Mouse (Mus musculus) intestine, embryonic 16.5 days (tissue): Measurements from ENCODE around the gene Coa7. TPM values are rescaled to one million over a fixed set of nuclear protein-coding genes. Genes with fewer than 3 reads are reported as not detected.

Experiments
- ATAC-seq: fragments of 200-750 bp; cut with Nextera tagmentation; 2 replicates; pipeline ENCODE4 v1.8.0; 2017; ENCODE audit warnings: moderate TSS enrichment, moderate library complexity
- H3K27ac ChIP-seq: fragments of 300-500 bp; sonication (generic); 2 replicates; pipeline ENCODE4 v1.5.1; 2014; ENCODE audit warnings: mild to moderate bottlenecking, low read length
- H3K27me3 ChIP-seq: fragments of 300-500 bp; sonication (generic); replicated peaks from 2 replicates; pipeline ENCODE4 v1.6.1; 2014; ENCODE audit warnings: low read length, control low read depth, mixed read lengths; ENCODE audit not compliant: control insufficient read depth, insufficient read depth
- H3K36me3 ChIP-seq: fragments of 300-500 bp; sonication (generic); 2 replicates; pipeline ENCODE4 v1.6.1; 2014; ENCODE audit warnings: low read length, control low read depth; ENCODE audit not compliant: control insufficient read depth, insufficient read depth
- H3K4me1 ChIP-seq: fragments of 300-500 bp; sonication (generic); 2 replicates; pipeline ENCODE4 v1.6.1; 2014; ENCODE audit warnings: low read length, control low read depth, mixed read lengths; ENCODE audit not compliant: control insufficient read depth, insufficient read depth
- H3K4me2 ChIP-seq: fragments of 300-500 bp; sonication (generic); 2 replicates; pipeline ENCODE4 v1.6.1; 2014; ENCODE audit warnings: low read depth, low read length, control low read depth
- H3K4me3 ChIP-seq: fragments of 300-500 bp; sonication (generic); 2 replicates; pipeline ENCODE4 v1.5.1; 2014; ENCODE audit warnings: mild to moderate bottlenecking, low read length
- H3K9ac ChIP-seq: fragments of 300-500 bp; sonication (generic); 2 replicates; pipeline ENCODE4 v1.6.1; 2014; ENCODE audit warnings: low read depth, low read length
- H3K9me3 ChIP-seq: fragments of 300-500 bp; sonication (generic); 2 replicates; pipeline ENCODE4 v1.6.1; 2016; ENCODE audit warnings: low read length, control low read depth; ENCODE audit not compliant: control insufficient read depth
- WGBS: fragments of 180-500 bp; shearing (Covaris S2); extraction: QIAGEN DNeasy Blood & Tissue Kit; methylation state at CpG from one replicate; pipeline ENCODE4 v1.1.7; 2014; 5-methylcytosine and 5-hydroxymethylcytosine counted together
- polyA plus RNA-seq: library from polyadenylated mRNA; unstranded; fragments of >200 nt; fragmentation: Nextera tagmentation; extraction: Ambion mirVana; gene quantifications from 2 replicates; pipeline ENCODE4 v1.2.1, GENCODE M21; 2015

The Coa7 gene
- polyA plus RNA-seq, 1 experiment from 2014 or later, result 68.5 TPM

DNA sequence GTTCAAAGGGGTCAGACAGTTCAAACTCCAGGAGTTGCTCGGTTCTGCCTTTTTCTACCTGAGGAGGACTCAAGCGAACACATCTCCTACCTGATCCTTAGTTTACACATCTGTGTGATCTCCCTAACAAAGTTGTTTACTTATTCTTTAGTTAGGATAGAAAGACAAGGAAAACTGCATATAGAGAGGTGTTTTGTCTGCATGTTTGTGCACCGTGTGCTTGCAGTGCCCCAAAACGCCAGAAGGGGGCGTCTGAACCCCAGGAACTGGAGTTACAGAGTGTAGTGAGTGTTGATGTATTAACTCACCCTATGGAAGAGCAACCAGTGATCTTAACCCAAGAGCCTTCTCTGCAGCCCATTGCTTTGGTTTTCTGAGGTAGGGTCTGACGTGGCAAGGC is 8.2 kb upstream of the Coa7 start:
- Histone ChIP-seq H3K9me3 (peaks cover 3% of the 10 kb centered on the region; the same call in 1 of the 2 replicates), H3K4me2 (no peak overlapping the region), H3K9ac (no peak overlapping the region), H3K27me3 (no peaks in the 10 kb centered on the region), H3K4me3 (no peak overlapping the region), H3K36me3 (no peaks in the 10 kb centered on the region), H3K27ac (no peak overlapping the region), H3K4me1 (peaks cover 3% of the 10 kb centered on the region; the same call in 1 of the 2 replicates)
- WGBS, result 75% methylated on average over 6 of the region's 6 CpGs
- no peak for ATAC-seq

DNA sequence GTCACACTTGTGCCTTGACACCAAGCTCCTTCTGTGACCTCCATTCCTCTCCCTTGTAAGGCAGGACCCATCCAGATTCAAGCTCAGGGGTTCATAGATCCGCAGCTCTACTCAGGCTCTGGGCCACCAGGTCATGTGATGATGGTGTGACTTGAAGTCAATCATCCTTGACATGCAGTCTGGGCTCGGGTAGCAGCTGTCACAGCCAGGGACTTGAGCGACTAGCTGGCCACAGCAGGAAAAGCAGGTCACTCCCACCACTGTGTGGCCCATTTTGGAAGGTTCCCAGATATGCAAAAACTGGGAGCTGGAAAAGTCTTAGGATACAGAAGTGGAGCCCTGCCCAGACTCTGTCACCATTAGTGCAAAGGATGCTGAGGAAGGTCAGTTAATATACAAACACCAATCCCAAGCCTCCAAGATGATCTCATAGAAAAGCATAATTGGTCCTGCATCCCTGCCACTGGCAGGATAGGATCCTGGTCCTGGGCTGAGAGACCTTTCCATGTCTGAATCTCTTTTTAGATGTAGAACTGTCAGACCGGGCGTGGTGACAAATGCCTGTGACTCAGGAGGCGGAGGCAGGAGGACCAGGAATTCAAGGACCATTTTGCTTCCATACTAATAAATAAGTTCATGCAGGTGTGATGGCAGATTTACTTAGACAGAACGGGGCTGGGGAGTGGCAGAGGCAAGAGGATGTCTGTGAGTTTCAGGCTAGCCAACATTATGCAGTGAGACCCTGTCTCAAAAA is 7.1 kb upstream of the Coa7 start:
- no peak overlapping the region for H3K9ac ChIP-seq
- H3K4me2 ChIP-seq, result no peak overlapping the region
- 78% methylated on average over 7 of the region's 7 CpGs for WGBS
- peaks cover 3% of the 10 kb centered on the region; the same call in 1 of the 2 replicates for H3K9me3 ChIP-seq
- no peaks in the 10 kb centered on the region for H3K27me3 ChIP-seq
- no peak overlapping the region for H3K27ac ChIP-seq
- H3K4me3 ChIP-seq, result no peak overlapping the region
- ATAC-seq, result no peak
- no peaks in the 10 kb centered on the region for H3K36me3 ChIP-seq
- peaks cover 3% of the 10 kb centered on the region; the same call in 1 of the 2 replicates for H3K4me1 ChIP-seq

DNA sequence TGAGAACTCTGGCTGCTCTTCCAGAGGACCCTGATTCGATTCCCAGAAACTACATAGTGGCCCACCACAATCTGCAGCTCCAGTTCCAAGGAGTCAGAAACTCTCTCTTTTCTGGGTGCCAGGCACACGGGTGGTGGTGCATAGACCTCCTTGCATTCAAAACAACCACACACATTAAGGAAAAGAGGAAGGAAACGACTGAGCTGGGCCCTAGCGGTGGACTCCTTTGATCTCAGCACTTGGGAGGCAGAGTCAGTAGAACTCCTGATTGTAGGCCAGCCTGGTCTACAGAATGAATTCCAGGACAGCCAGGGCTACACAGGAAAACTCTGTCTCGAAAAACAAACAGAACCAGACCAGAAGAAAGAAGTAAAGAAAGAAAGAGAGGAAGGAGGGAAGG is 4.4 kb upstream of the Coa7 start:
- no peaks in the 10 kb centered on the region for H3K36me3 ChIP-seq
- WGBS, result 64% methylated on average over 5 of the region's 5 CpGs
- H3K4me1 ChIP-seq, result peaks cover 8% of the 10 kb centered on the region
- H3K27me3 ChIP-seq, result no peaks in the 10 kb centered on the region
- no peak overlapping the region for H3K9ac ChIP-seq
- peaks cover 3% of the 10 kb centered on the region; the same call in 1 of the 2 replicates for H3K9me3 ChIP-seq
- no peak for ATAC-seq
- no peak overlapping the region for H3K4me2 ChIP-seq
- H3K4me3 ChIP-seq, result no peak overlapping the region
- no peak overlapping the region for H3K27ac ChIP-seq

DNA sequence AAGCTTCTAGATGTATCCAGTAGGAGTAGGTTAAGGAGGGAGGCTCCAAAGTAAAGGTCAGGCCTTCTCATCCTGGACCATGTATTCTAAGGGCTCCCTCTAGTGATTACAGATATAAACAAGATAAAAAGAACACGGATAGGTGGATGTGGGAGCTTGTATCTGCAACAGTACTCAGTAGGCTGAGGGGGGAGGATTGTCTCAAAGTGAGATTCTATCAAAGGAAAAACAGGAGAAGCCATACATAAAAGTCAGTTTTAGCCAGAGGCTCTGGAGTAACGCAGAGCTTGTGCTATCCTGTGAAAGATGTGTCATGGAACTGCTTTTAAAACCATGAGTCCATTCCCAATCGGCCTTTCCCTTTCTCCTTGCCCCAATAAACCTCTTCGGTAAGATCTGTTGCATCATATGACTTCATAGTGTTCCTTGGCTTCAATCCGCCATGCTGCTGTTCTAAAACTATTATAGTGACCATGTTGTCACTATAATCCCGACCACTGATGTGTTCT is 815 bp upstream of the Coa7 start:
- Histone ChIP-seq H3K4me1 (peaks cover 9% of the 10 kb centered on the region; the same call in 1 of the 2 replicates), H3K9me3 (no peaks in the 10 kb centered on the region), H3K9ac (peak overlapping the region; percentile 70), H3K27me3 (no peaks in the 10 kb centered on the region), H3K4me3 (peak overlapping the region; percentile 75), H3K27ac (peak overlapping the region; percentile 89), H3K36me3 (no peaks in the 10 kb centered on the region), H3K4me2 (peak overlapping the region; percentile 54)
- 32% methylated on average over 6 of the region's 6 CpGs for WGBS
- ATAC-seq, result no peak

DNA sequence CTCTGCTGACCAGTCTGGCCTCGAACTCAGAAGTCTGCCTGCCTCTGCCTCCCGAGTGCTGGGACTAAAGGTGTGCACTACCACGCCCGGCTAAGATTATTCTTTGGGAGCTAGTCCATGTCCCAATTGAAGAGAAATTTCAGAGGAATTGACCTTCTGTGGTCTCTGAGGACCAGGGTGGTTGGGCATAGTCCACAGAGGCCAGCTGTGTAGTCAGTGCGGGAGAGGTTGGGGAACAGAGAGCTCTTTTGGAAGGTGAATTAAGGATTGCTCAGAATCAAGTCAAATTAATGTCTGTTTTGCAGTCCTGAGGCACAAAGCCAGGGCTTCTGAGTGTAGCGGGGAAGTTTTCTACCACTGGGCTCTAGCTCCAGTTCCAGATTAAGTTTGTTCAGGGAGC is 1.9 kb downstream of the Coa7 start:
- no peaks in the 10 kb centered on the region for H3K27me3 ChIP-seq
- no peak overlapping the region for H3K4me3 ChIP-seq
- 92% methylated on average over 6 of the region's 6 CpGs for WGBS
- no peak overlapping the region for H3K4me2 ChIP-seq
- H3K36me3 ChIP-seq, result no peaks in the 10 kb centered on the region
- no peak for ATAC-seq
- no peak overlapping the region for H3K9ac ChIP-seq
- no peaks in the 10 kb centered on the region for H3K9me3 ChIP-seq
- H3K27ac ChIP-seq, result peak overlapping the region; percentile 20; the same call in 1 of the 2 replicates
- H3K4me1 ChIP-seq, result peaks cover 9% of the 10 kb centered on the region; the same call in 1 of the 2 replicates

DNA sequence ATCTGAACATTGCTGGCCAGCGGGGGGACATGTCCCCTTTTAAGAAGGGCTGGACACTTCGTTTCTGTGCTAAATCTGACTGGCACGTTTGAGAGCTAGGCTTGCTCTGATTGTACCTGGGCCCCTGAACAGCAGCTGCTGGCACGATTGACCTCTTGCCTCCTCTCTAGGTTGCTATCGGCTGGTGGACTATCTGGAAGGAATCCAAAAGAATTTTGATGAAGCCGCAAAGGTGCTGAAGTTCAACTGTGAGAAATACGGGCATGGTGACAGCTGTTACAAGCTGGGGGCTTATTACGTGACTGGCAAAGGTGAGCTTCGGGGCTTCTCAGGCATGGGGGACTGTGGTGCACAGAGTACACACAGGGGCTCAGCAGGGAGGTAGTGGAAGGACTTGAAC is 4.1 kb downstream of the Coa7 start:
- Histone ChIP-seq H3K9me3 (no peaks in the 10 kb centered on the region), H3K27me3 (no peaks in the 10 kb centered on the region), H3K9ac (0 out of 2 replicates have a peak overlapping the region, but pooled peaks have one; percentile 20), H3K27ac (peak overlapping the region; percentile 77), H3K4me3 (no peak overlapping the region), H3K4me2 (0 out of 2 replicates have a peak overlapping the region, but pooled peaks have one; percentile 0), H3K4me1 (peaks cover 8% of the 10 kb centered on the region; the same call in 1 of the 2 replicates), H3K36me3 (no peaks in the 10 kb centered on the region)
- WGBS, result 69% methylated on average over 9 of the region's 9 CpGs
- ATAC-seq, result peak; percentile 34

DNA sequence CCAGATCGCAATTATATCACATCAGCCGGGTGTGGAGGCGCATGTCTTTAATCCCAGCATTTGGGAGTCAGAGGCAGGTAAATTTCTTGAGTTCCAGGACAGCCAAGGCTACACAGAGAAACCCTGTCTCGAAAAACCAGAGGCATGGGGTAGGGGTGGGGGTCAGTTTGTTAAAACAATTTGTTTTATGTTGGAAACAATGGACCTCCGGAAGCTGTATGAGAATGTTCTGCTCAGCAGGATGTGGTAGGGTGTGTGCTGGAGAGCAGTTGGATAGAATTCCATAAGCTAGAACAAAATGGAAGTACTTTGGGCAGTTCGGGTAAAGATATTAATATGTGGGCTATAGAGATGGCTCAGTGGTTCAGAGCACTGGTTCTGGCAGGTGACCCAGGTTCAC is 7.5 kb downstream of the Coa7 start:
- H3K9ac ChIP-seq, result no peak overlapping the region
- H3K36me3 ChIP-seq, result 0 out of 2 replicates have a peak, but pooled peaks cover 6% of the 10 kb centered on the region
- 85% methylated on average over 6 of the region's 6 CpGs for WGBS
- H3K4me3 ChIP-seq, result no peak overlapping the region
- H3K4me2 ChIP-seq, result no peak overlapping the region
- no peak for ATAC-seq
- H3K27me3 ChIP-seq, result no peaks in the 10 kb centered on the region
- H3K9me3 ChIP-seq, result no peaks in the 10 kb centered on the region
- H3K4me1 ChIP-seq, result 0 out of 2 replicates have a peak, but pooled peaks cover 7% of the 10 kb centered on the region
- no peak overlapping the region for H3K27ac ChIP-seq

DNA sequence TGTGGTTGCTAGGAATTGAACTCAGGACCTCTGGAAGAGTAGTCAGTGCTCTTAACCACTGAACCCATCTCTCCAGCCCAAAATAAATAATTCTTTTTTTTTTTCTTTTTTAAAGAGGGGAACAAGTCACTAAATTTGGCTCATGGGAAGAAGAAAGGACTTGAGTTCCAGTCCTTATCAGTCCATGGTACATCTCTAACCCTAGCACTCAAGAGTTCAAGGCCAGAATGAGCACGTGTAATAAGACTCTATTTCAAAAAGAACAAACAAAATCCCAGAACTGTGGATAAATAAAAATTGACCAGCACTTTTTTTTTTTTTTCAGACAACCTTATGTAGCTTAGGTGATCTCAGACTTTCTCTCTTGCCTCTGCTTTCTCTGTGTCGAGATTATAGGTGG is 8.8 kb downstream of the Coa7 start:
- Histone ChIP-seq H3K9ac (no peak overlapping the region), H3K27ac (no peak overlapping the region), H3K9me3 (no peaks in the 10 kb centered on the region), H3K36me3 (0 out of 2 replicates have a peak, but pooled peaks cover 6% of the 10 kb centered on the region), H3K4me2 (no peak overlapping the region), H3K4me3 (no peak overlapping the region), H3K4me1 (0 out of 2 replicates have a peak, but pooled peaks cover 5% of the 10 kb centered on the region), H3K27me3 (no peaks in the 10 kb centered on the region)
- 58% methylated on average over 2 of the region's 2 CpGs for WGBS
- ATAC-seq, result no peak

DNA sequence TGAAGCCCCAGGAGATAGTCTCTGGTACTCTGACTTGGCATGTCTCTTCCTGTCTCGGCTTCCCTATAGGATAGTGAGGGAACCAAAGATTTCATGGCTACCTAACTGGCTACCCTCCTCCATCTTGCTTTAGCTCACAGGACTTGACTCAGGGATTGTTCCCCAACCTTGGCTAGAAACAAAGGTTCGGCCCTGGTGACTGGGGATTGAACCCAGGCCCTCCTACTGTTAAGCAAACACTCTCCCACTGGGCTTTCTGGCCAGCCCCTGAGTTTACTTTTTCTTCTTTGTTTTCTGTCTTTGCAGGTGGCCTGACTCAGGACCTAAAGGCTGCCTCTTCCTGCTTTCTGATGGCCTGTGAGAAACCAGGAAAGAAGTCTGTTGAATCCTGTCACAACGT is 9.9 kb downstream of the Coa7 start:
- Histone ChIP-seq H3K36me3 (0 out of 2 replicates have a peak, but pooled peaks cover 6% of the 10 kb centered on the region), H3K27me3 (no peaks in the 10 kb centered on the region), H3K4me3 (no peak overlapping the region), H3K4me1 (0 out of 2 replicates have a peak, but pooled peaks cover 4% of the 10 kb centered on the region), H3K27ac (no peak overlapping the region; the same call in 1 of the 2 replicates), H3K9me3 (no peaks in the 10 kb centered on the region), H3K9ac (no peak overlapping the region), H3K4me2 (no peak overlapping the region)
- WGBS, result 58% methylated on average over 3 of the region's 3 CpGs
- ATAC-seq, result no peak
